Mouse (Mus musculus): ENCODE measurements around the gene Myl3.

Myl3 gene

GRCm38 (mm10) chr9:110762763-110763162 lies 21.1 kb downstream of the Myl3 start:
- no peak for DNase-seq (ENCODE audit: low spot score in 2 of 2)

GRCm38 (mm10) chr9:110763405-110763804 lies 21.7 kb downstream of the Myl3 start:
- DNase-seq (ENCODE audit: low spot score in 2 of 2), result no peak

GRCm38 (mm10) chr9:110772336-110772735 lies 30.7 kb downstream of the Myl3 start:
- no peak for DNase-seq (ENCODE audit: low spot score in 2 of 2)

- no peak for DNase-seq (ENCODE audit: low spot score in 2 of 2)
Observed at GRCm38 (mm10) chr9:110774403-110775268, 33.0 kb downstream of the Myl3 start.

- DNase-seq (ENCODE audit: low spot score in 2 of 2), result no peak
Observed at GRCm38 (mm10) chr9:110775269-110776022, 33.8 kb downstream of the Myl3 start.

- DNase-seq (ENCODE audit: low spot score in 2 of 2), result no peak
Observed at GRCm38 (mm10) chr9:110778100-110778499, 36.4 kb downstream of the Myl3 start.

GRCm38 (mm10) chr9:110778559-110778958 lies 36.9 kb downstream of the Myl3 start:
- DNase-seq (ENCODE audit: low spot score in 2 of 2), result no peak

GRCm38 (mm10) chr9:110779242-110779913 lies 37.7 kb downstream of the Myl3 start:
- no peak for DNase-seq (ENCODE audit: low spot score in 2 of 2)

GRCm38 (mm10) chr9:110781256-110781721 lies 39.6 kb downstream of the Myl3 start:
- DNase-seq (ENCODE audit: low spot score in 2 of 2), result peak; percentile 87 to 93

- peak in 1 of 2 experiments; percentile 53 for DNase-seq (ENCODE audit: low spot score in 2 of 2)
Observed at GRCm38 (mm10) chr9:110781731-110782130, 40.1 kb downstream of the Myl3 start.

GRCm38 (mm10) chr9:110783611-110784010 lies 42.0 kb downstream of the Myl3 start:
- DNase-seq (ENCODE audit: low spot score in 2 of 2), result no peak

GRCm38 (mm10) chr9:110788169-110788568 lies 46.5 kb downstream of the Myl3 start:
- DNase-seq (ENCODE audit: low spot score in 2 of 2), result no peak

- no peak for DNase-seq (ENCODE audit: low spot score in 2 of 2)
Observed at GRCm38 (mm10) chr9:110790462-110790861, 48.8 kb downstream of the Myl3 start.

- DNase-seq (ENCODE audit: low spot score in 2 of 2), result no peak
Observed at GRCm38 (mm10) chr9:110797013-110797412, 55.4 kb downstream of the Myl3 start.

GRCm38 (mm10) chr9:110797866-110798265 lies 56.2 kb downstream of the Myl3 start, which contains the start of gene Prss42:
Gene Prss42 (plus strand): TSS chr9:110798166.
- no peak for DNase-seq (ENCODE audit: low spot score in 2 of 2)

GRCm38 (mm10) chr9:110800834-110801479 lies 59.3 kb downstream of the Myl3 start:
- no peak for DNase-seq (ENCODE audit: low spot score in 2 of 2)

GRCm38 (mm10) chr9:110803294-110803693 lies 61.6 kb downstream of the Myl3 start:
- no peak for DNase-seq (ENCODE audit: low spot score in 2 of 2)

- no peak for DNase-seq (ENCODE audit: low spot score in 2 of 2)
Observed at GRCm38 (mm10) chr9:110810051-110810450, 68.4 kb downstream of the Myl3 start.

- no peak for DNase-seq (ENCODE audit: low spot score in 2 of 2)
Observed at GRCm38 (mm10) chr9:110813789-110814188, 72.1 kb downstream of the Myl3 start, which contains the start of gene Prss44. Gene Prss44 (plus strand): TSS chr9:110813994.
